Mouse (Mus musculus) adrenal gland, adult (tissue): ENCODE results near the gene C2.
"Not testable (repeated sequence)": the region's sequence is repeated elsewhere in the genome, so short reads cannot be mapped to it uniquely, and the experiment has no call there.

ENCODE experiments used
- DNase-seq, 2 experiments: peaks; one replicate each; pipeline ENCODE4 v3.0.0; 2022 to 2023; ENCODE audit warnings: low spot score in 1 of 2; ENCODE audit not compliant: inconsistent age in 2 of 2

Gene C2

DNA sequence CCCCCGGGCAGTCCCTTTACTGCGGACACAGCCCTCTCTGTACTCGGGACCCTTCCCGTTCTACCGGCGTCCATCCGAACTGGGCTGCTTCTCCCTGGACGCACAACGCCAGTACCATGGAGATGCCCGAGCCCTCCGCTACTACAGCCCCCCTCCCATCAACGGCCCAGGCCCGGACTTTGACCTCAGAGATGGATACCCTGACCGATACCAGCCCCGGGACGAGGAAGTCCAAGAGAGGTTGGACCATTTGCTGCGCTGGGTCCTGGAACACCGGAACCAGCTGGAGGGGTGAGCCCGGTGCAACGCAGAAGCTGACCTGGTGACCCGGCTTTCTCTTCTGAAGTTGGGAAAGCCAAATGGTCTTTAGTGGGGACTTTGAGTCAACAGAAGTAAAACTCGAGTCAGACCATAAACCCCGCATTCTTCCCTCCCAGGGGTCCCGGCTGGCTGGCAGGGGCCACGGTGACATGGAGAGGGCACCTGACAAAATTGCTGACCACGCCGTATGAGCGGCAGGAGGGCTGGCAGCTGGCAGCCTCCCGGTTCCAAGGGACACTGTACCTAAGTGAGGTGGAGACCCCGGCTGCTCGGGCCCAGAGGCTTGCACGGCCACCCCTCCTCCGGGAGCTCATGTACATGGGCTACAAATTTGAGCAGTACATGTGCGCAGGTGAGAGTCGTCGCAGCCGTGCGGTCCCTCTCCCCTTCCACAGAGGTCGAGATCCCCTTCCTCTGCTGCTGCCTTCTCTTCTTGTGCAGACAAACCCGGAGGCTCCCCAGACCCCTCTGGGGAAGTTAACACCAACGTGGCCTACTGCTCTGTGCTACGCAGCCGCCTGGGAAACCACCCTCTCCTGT is 60.4 kb downstream of the C2 start:
- peak in 1 of 2 experiments; percentile 41 for DNase-seq

DNA sequence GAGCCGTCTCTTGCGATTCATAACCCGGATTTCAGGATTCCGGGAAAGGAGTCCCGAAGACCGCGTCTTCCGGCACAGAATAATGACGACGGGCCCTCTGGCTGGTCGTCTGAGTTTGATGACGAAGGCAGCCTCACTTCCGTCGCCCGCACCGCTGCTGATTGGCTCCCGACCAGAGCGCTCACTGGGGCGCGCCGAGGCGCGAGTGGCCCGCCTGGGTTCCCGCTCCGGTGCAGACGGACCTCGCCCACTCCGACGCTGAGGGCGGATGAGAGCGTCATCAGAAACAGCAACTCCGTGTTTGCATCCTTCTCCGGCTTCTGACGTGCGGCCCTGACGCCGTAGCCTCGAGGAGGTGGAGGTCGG is 61.2 kb downstream of the C2 start, which contains the start of the genes Stk19 and Dxo:
Gene Stk19 (minus strand): TSS at position 90 of the 366 bp plus-strand sequence.
Gene Dxo (plus strand): TSS at position 164 of the 366 bp plus-strand sequence.
- DNase-seq = peak; percentile 97 to 99

DNA sequence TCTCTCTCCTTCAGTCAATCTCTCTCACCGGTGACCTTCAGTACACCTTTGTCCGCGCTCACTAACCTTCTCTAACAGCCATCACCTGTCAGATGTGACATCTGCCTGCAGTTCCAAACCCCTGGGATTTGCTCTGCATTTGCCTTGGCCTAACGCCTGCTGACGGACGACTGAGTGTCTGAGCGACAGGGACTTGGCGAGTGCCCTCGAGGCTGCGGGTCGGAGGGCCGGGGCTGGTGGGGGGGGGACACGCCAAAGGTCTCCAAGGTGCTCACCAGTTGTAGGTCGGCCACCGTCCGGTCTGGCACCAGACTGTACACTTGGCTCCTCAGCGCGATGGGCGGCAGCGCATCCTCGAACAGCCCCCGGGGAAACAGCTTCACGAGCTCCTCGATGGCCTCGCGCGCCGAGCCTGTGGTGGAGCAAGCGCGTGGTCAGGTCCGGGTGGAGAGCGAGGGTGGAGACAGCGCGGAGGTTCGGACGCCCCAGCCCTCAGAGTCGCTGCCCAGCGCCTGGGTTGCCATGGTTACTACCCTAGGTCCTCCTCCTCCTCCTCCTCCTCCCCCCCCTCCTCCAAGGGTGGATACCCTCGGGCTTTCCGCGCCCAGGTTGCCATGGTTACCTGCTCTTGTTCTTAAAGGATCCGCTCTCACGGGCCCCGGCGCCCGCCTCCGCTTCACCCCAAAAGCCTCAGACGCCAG is 61.8 kb downstream of the C2 start:
- DNase-seq = no peak

DNA sequence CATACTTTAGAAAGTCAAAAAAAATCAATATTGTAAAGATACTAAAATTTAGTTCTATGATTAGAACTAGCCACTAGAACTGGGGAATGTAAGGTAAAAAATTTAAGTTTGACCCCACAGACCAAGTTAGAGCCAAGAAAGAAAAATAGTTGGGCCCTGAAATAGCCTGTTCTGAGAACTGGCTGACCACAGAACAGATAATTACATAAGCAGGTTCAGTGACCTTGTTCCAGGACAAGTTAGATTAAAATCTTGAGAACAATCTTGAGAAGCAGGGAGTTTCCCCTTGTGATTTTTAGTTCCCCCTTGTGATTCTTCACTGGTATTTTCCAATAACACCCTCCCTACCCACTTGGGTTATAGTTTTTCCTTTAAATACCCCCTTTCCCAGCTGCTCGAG is 67.3 kb downstream of the C2 start:
- DNase-seq = not testable (repeated sequence)

DNA sequence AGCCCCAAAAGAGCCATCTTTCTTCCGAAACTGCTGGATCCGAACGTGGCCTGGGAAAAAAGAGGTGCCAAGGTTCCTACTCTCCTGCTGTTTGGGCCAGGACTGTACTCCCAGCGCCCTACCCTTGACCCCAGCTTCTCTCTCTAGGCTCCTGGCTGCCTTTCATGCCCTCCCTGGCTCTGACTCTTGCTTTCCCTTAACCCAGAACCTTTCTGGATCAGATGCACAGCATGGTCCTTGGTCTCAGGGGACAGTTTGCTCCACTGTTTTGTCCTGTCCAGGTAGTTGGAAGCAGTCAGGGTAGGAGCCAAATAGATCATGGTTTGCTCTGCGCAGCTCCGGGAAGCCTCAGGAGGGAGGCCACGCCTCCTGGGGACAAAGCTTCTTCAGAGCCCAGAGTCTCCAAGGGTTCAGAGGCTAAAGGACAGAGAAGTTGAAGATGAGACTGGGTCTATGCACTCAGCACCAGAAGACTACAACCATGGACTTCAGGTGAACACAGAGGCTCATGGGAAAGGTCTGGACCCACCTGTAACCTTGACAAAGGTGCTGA is 83.2 kb downstream of the C2 start:
- peak in 1 of 2 experiments; percentile 61 for DNase-seq

DNA sequence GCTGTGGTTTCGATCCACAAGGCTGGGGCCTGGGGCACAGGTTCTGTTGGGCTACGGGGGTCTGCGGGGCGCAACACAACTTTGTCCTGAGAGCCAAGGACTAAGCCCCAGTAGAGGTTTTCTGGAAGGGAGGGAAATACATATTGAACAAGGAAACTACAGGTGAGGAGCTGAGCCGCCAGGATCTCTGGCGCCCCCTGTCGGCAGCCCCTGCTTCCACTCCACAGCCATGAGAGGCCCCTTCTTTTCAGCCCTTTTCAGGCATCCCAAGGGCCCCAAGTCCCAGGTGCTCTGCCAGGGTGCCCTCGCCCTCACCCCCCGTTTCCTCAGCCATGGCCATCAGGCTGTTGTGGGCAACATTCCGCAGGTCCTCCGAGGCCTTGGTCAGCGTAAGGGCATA is 84.3 kb downstream of the C2 start:
- peak; percentile 56 to 78 for DNase-seq
